Mouse (Mus musculus) ES-E14 (cell line): ENCODE measurements at regions not wholly inside any gene's neighbourhood (a gene's known extent, or its start where the extent isn't known, plus 50 kb on each side); places are given as distances from the start of the nearest gene placed in this dataset.

Experiments
- DNase-seq: peaks from one replicate; pipeline ENCODE4 v3.0.0-alpha.2; 2013; ENCODE audit warnings: low read depth, low spot score
- H3K27ac ChIP-seq: 2 replicates; pipeline ENCODE4 v1.5.1; 2012; ENCODE audit warnings: low read depth, mild to moderate bottlenecking, low read length, moderate library complexity, mixed read lengths; ENCODE audit not compliant: poor library complexity, insufficient read depth, severe bottlenecking
- H3K36me3 ChIP-seq: 2 replicates; pipeline ENCODE4 v1.6.1; 2012; ENCODE audit warnings: mild to moderate bottlenecking, low read length, moderate library complexity, mixed read lengths; ENCODE audit not compliant: control insufficient read depth, poor library complexity, insufficient read depth, severe bottlenecking
- H3K4me1 ChIP-seq, 2 experiments: fragments of 150-350 bp in 1 of 2; sonication (generic) in 1 of 2; 2 replicates each; pipeline ENCODE4 v1.6.1; 2012; ENCODE audit warnings: low read length in 2 of 2, mild to moderate bottlenecking in 1 of 2, mixed read lengths in 1 of 2; ENCODE audit not compliant: control insufficient read depth in 2 of 2, insufficient read depth in 2 of 2, poor library complexity in 1 of 2
- H3K4me3 ChIP-seq, 2 experiments: fragments of 150-350 bp in 1 of 2; sonication (generic) in 1 of 2; 2 replicates each; pipeline ENCODE4 v1.5.1; 2012; ENCODE audit warnings: low read length in 2 of 2, low read depth in 1 of 2, mild to moderate bottlenecking in 1 of 2, mixed read lengths in 1 of 2; ENCODE audit not compliant: insufficient read depth in 1 of 2, poor library complexity in 1 of 2, severe bottlenecking in 1 of 2
- H3K9ac ChIP-seq: 2 replicates; pipeline ENCODE4 v1.6.1; 2012; ENCODE audit warnings: low read depth, mild to moderate bottlenecking, low read length, mixed read lengths; ENCODE audit not compliant: poor library complexity, insufficient read depth, severe bottlenecking
- H3K9me3 ChIP-seq: fragments of 150-350 bp; sonication (generic); 2 replicates; pipeline ENCODE4 v1.6.1; 2012; ENCODE audit warnings: low read depth, mild to moderate bottlenecking, low read length; ENCODE audit not compliant: control insufficient read depth, insufficient read depth
- CHD2 ChIP-seq: IDR thresholded peaks from 2 replicates; pipeline ENCODE4 v1.6.1; 2014; ENCODE audit warnings: mild to moderate bottlenecking, low read depth, low read length, inconsistent platforms
- HCFC1 ChIP-seq: IDR thresholded peaks from 2 replicates; pipeline ENCODE4 v1.6.1; 2012; ENCODE audit warnings: low read length, inconsistent platforms, borderline replicate concordance; ENCODE audit not compliant: insufficient read depth
- MAFK ChIP-seq: IDR thresholded peaks from 2 replicates; pipeline ENCODE4 v1.6.1; 2014; ENCODE audit warnings: mild to moderate bottlenecking, low read depth, low read length, inconsistent platforms; ENCODE audit not compliant: insufficient read depth
- ZC3H11A ChIP-seq: IDR thresholded peaks from 2 replicates; pipeline ENCODE4 v1.6.1; 2012; ENCODE audit warnings: low read depth, mild to moderate bottlenecking, inconsistent platforms, low read length, borderline replicate concordance
- ZNF384 ChIP-seq: IDR thresholded peaks from 2 replicates; pipeline ENCODE4 v1.6.1; 2012; ENCODE audit warnings: low read depth, low read length, inconsistent platforms
- in situ Hi-C, 2 experiments: fragments of 600-800 bp; cut with MboI; formaldehyde crosslinking; loops; one replicate each; pipeline ENCODE4 v1.15.1; 2025; ENCODE audit warnings: low sequenced_read_pairs in 2 of 2, inconsistent platforms in 1 of 2; ENCODE audit not compliant: unreplicated experiment in 2 of 2

DNA sequence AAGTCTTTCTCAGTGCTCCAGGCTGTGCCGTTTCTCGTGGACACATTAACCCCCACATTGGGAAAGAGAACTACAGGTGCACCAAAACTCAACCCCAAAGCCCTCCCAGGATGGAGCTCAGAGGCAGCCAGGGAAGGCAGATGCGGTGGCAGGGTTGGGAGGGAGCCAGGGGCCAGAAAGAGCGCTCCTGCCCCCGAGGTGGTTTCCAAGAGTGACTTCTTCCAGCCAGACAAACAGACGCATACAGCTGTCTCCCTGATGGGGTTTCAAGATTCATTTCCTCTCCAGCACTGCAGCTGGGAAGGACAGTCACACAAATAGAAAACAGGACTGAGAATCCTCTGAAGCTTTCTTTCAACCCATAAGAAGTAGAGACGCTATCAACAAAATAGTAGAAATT is 303.5 kb downstream of the Tns1 start:
- H3K27ac ChIP-seq: no peak overlapping the region
- in situ Hi-C loops: loop anchor here in 1 of 2 experiments (10.0 kb wide), 1 partner anchor 946 kb away; the partner anchor contains the start of gene Igfbp5
- TF ChIP-seq HCFC1 (no peak), ZNF384 (no peak), MAFK (no peak), CHD2 (no peak), ZC3H11A (no peak)
- H3K36me3 ChIP-seq: no peaks in the 10 kb centered on the region
- H3K9ac ChIP-seq: no peak overlapping the region
- no peak overlapping the region for H3K4me3 ChIP-seq
- H3K4me1 ChIP-seq: no peaks in the 10 kb centered on the region
- no peak for DNase-seq
- H3K9me3 ChIP-seq: no peaks in the 10 kb centered on the region

DNA sequence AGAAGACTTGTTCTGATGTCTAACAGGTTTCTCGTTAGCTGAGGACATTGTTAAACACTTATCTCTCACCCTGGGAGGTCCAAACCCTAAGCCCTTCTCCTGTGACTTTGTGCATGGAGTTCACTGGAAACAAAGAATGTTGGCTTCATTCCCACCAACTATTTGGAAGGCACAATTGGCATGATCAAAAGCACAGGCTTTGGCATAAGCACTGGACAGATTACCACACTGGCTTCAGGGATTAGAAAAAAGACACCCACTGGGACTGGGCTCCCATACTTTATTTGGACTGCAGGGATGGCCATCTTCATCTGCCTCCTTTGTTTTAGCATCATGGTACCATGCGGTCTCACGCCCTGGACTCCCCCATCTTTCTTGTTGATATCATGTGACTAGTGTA is 317.0 kb downstream of the Tns1 start:
- no peak for TF ChIP-seq ZC3H11A
- no peak for TF ChIP-seq CHD2
- no peak for TF ChIP-seq ZNF384
- no peak for TF ChIP-seq HCFC1
- no peak for TF ChIP-seq MAFK
- in situ Hi-C loops: no loop called here

GRCm38 (mm10) chr1:73805156-73805555 is 319.1 kb downstream of the Tns1 start:
- H3K4me1 ChIP-seq: no peaks in the 10 kb centered on the region
- no peak overlapping the region for H3K4me3 ChIP-seq
- no peaks in the 10 kb centered on the region for H3K36me3 ChIP-seq
- no peak for TF ChIP-seq CHD2
- no peak for TF ChIP-seq ZC3H11A
- TF ChIP-seq ZNF384: no peak
- no peak for TF ChIP-seq HCFC1
- TF ChIP-seq MAFK: no peak
- DNase-seq: no peak
- H3K27ac ChIP-seq: no peak overlapping the region
- H3K9me3 ChIP-seq: no peaks in the 10 kb centered on the region
- in situ Hi-C loops: no loop called here
- H3K9ac ChIP-seq: no peak overlapping the region

More for the DNA sequence above, 317.0 kb downstream of the Tns1 start:
- Histone ChIP-seq H3K4me3 (no peak overlapping the region), H3K36me3 (no peaks in the 10 kb centered on the region), H3K4me1 (no peaks in the 10 kb centered on the region), H3K9me3 (no peaks in the 10 kb centered on the region), H3K27ac (no peak overlapping the region), H3K9ac (no peak overlapping the region)
- no peak for DNase-seq

- Histone ChIP-seq H3K27ac (no peak overlapping the region), H3K4me3 (no peak overlapping the region), H3K36me3 (no peaks in the 10 kb centered on the region), H3K9ac (no peak overlapping the region), H3K4me1 (no peaks in the 10 kb centered on the region), H3K9me3 (no peaks in the 10 kb centered on the region)
- TF ChIP-seq MAFK (no peak), CHD2 (no peak)
- in situ Hi-C loops: no loop called here
- no peak for DNase-seq
Observed at GRCm38 (mm10) chr1:73799996-73800395, 324.3 kb downstream of the Tns1 start.

DNA sequence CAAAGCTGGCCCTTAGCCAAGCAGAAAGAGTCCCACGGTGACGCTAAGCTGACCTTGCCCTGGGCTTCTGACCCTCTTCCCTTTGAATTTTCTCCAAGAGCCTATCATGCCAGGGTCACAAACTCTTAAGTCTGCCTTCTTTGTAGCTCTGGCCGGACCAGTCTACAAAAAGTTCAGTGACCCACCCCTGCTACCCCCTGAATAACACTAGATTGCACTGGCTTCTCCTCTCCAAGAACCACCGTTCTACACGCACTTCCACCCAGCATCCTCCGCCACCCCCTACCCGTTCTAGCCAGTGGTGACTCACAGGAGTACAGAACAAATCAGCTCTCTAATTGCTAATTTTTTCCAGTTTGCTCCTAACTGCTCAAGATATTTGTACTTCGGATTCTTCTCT is 325.0 kb downstream of the Tns1 start:
- Histone ChIP-seq H3K4me1 (no peaks in the 10 kb centered on the region), H3K36me3 (no peaks in the 10 kb centered on the region), H3K4me3 (no peak overlapping the region), H3K9me3 (no peaks in the 10 kb centered on the region), H3K9ac (no peak overlapping the region), H3K27ac (no peak overlapping the region)
- in situ Hi-C loops: no loop called here
- no peak for DNase-seq
- TF ChIP-seq MAFK: no peak
- TF ChIP-seq ZNF384: no peak
- TF ChIP-seq HCFC1: no peak
- no peak for TF ChIP-seq ZC3H11A
- TF ChIP-seq CHD2: no peak
